Mouse (Mus musculus): ENCODE results near the gene Glud1. TPM values are rescaled to one million over a fixed set of nuclear protein-coding genes. Genes with fewer than 3 reads are reported as not detected.

Glud1 gene
- total and polyA plus RNA-seq, 3 experiments, result 57.1 to 125 (median 92.3) TPM

- no peaks in the 10 kb centered on the region for H3K9me3 ChIP-seq (replicated peaks; ENCODE audit: insufficient read depth, low read length)
- no peak overlapping the region for H3K27ac ChIP-seq (ENCODE audit: control insufficient read depth, low read depth, low read length)
- H3K36me3 ChIP-seq (ENCODE audit: control insufficient read depth in 1 of 2, insufficient read depth in 2 of 2, low read length in 2 of 2), result no peaks in the 10 kb centered on the region
- H3K4me3 ChIP-seq (ENCODE audit: control insufficient read depth in 1 of 2, insufficient read depth in 1 of 2, low read depth in 2 of 2, low read length in 2 of 2), result no peak overlapping the region
- no peaks in the 10 kb centered on the region for H3K79me2 ChIP-seq (ENCODE audit: control insufficient read depth, insufficient read depth, low read length, poor library complexity)
- peak; percentile 23 for DNase-seq (ENCODE audit: low read depth, low spot score)
- no peak for TF ChIP-seq TBP (IDR thresholded peaks at IDR 0.05; ENCODE audit: low read depth, low read length)
- no peak for TF ChIP-seq MXI1 (IDR thresholded peaks at IDR 0.05; ENCODE audit: low read depth, low read length)
- TF ChIP-seq RAD21 (IDR thresholded peaks at IDR 0.05; ENCODE audit: low read depth, low read length), result peak; percentile 20
- TF ChIP-seq CHD2 (IDR thresholded peaks at IDR 0.05; ENCODE audit: low read length), result no peak
- TF ChIP-seq POLR2AphosphoS5 (IDR thresholded peaks at IDR 0.05; ENCODE audit: borderline replicate concordance, low read depth, low read length), result no peak
- TF ChIP-seq SIN3A (IDR thresholded peaks at IDR 0.05; ENCODE audit: low read length), result no peak
- TF ChIP-seq POLR2AphosphoS2 (IDR thresholded peaks at IDR 0.05; ENCODE audit: low read length), result no peak
- TF ChIP-seq HCFC1 (IDR thresholded peaks at IDR 0.05; ENCODE audit: low read depth, low read length), result no peak
- no peak for TF ChIP-seq GABPA (IDR thresholded peaks at IDR 0.05; ENCODE audit: low read depth, low read length)
- no peak for TF ChIP-seq JUND (IDR thresholded peaks at IDR 0.05; ENCODE audit: low read depth, low read length)
- no peak for TF ChIP-seq TAL1 (IDR thresholded peaks at IDR 0.05; ENCODE audit: low read length)
- no peak for TF ChIP-seq ELF1 (IDR thresholded peaks at IDR 0.05; ENCODE audit: low read depth, low read length)
- TF ChIP-seq NELFE (IDR thresholded peaks at IDR 0.05; ENCODE audit: low read depth, low read length), result no peak
- TF ChIP-seq ZKSCAN1 (IDR thresholded peaks at IDR 0.05; ENCODE audit: low read depth, low read length), result no peak
- no peak for TF ChIP-seq ZNF384 (IDR thresholded peaks at IDR 0.05; ENCODE audit: low read depth, low read length)
- TF ChIP-seq NRF1 (IDR thresholded peaks at IDR 0.05; ENCODE audit: insufficient read depth, low read depth, low read length, poor library complexity, severe bottlenecking), result no peak
- TF ChIP-seq USF1 (IDR thresholded peaks at IDR 0.05; ENCODE audit: low read depth, low read length), result no peak
- TF ChIP-seq UBTF (IDR thresholded peaks at IDR 0.05; ENCODE audit: borderline replicate concordance, insufficient read depth, low read depth, low read length), result no peak
- TF ChIP-seq GATA1 (IDR thresholded peaks at IDR 0.05; ENCODE audit: low read depth, low read length), result no peak
- peak; percentile 11; the same call in 1 of the 2 replicates for TF ChIP-seq ZC3H11A (IDR thresholded peaks at IDR 0.05; ENCODE audit: low read depth, low read length)
- no peak for TF ChIP-seq E2F4 (IDR thresholded peaks at IDR 0.05; ENCODE audit: borderline replicate concordance, low read depth, low read length)
- no peak for TF ChIP-seq MYC (IDR thresholded peaks at IDR 0.05; ENCODE audit: low read depth, low read length)
- peak; percentile 40 to 62 (median 57); a peak in 5 of 6 replicates for TF ChIP-seq CTCF (IDR thresholded peaks at IDR 0.05 in 2 of 3, conservative IDR thresholded peaks at IDR 0.05 in 1 of 3; ENCODE audit: control insufficient read depth in 1 of 3, insufficient read depth in 1 of 3, low read depth in 2 of 3, low read length in 3 of 3, poor library complexity in 1 of 3, severe bottlenecking in 1 of 3)
- no peak for TF ChIP-seq USF2 (IDR thresholded peaks at IDR 0.05; ENCODE audit: borderline replicate concordance in 1 of 2, insufficient read depth in 1 of 2, low read depth in 1 of 2, low read length in 2 of 2)
- TF ChIP-seq MYB (IDR thresholded peaks at IDR 0.05; ENCODE audit: low read depth, low read length), result no peak
- peak; percentile 45 for TF ChIP-seq SMC3 (IDR thresholded peaks at IDR 0.05; ENCODE audit: low read depth, low read length)
- TF ChIP-seq KAT2A (conservative IDR thresholded peaks at IDR 0.05; ENCODE audit: low read depth, low read length), result no peak
- H3K4me1 ChIP-seq (ENCODE audit: control insufficient read depth in 1 of 2, insufficient read depth in 2 of 2, low read length in 2 of 2), result no peaks in the 10 kb centered on the region
- no peak overlapping the region for H3K9ac ChIP-seq (ENCODE audit: control insufficient read depth, low read depth, low read length, poor library complexity, severe bottlenecking)
- no peaks in the 10 kb centered on the region for H3K27me3 ChIP-seq (ENCODE audit: control insufficient read depth in 1 of 2, insufficient read depth in 2 of 2, low read length in 2 of 2)
Measured at GRCm38 (mm10) chr14:34372646-34373045, 62.1 kb downstream of the Glud1 start.
